Mouse (Mus musculus) embryo, embryonic 11 days (tissue): ENCODE measurements around the gene Gm13083.
"Not testable (repeated sequence)": the region's sequence is repeated elsewhere in the genome, so short reads cannot be mapped to it uniquely, and the experiment has no call there.

Experiments used
- DNase-seq: peaks from one replicate; pipeline ENCODE4 v3.0.0-alpha.2; 2015

The Gm13083 gene

GRCm38 (mm10) chr4:143614703-143615102 is at the start of gene Gm13083:
Gm13083 (plus strand) TSS chr4:143615003.
- not testable (repeated sequence) for DNase-seq

- not testable (repeated sequence) for DNase-seq
These were observed 2.9 kb upstream of the Gm13083 start for GRCm38 (mm10) chr4:143611927-143612326.

DNA sequence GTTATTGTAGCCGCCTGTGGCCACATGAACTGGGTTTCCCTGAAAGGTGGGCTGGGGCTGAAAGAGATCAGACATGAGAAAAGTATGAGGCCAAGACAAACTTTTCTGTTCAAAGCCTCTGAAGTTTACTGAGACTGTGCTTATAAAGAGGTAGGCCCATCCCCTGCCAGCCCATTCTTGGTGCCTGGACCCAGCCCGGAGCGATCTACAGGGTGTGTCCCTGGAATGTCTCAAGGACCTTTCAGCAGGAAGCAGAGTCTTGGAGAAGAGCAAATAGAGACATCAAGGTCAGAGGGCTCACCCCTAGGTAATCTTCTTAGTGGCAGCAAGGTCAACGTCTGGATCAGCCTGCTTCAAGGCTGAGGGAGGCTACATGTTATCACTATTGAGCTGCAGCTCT is 3.3 kb downstream of the Gm13083 start:
- not testable (repeated sequence) for DNase-seq

DNA sequence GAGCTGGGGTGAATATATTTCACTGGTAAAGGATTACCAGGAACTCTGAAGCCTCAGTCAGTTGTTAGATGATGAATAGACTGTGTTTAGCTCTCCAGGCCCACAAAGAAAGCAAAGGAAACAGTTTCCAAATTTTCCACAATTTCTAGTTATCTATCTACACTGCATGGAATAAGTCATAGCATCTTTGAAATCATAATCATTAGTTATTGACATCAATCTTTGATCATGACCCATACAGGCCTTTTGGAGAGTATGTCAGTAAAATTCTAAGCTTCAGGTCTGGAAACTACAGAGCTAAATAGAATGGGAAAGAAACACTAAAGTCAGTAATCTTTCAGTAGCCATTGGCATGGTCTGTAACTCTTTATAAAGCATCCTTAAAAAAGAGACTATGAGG is 42.3 kb downstream of the Gm13083 start, which contains the start of gene Gm13088:
Gene Gm13088, minus strand, starts transcription at position 101 of the 400 bp plus-strand sequence.
- DNase-seq = not testable (repeated sequence)
